Mouse (Mus musculus): ENCODE measurements at regions not wholly inside any gene's neighbourhood (a gene's known extent, or its start where the extent isn't known, plus 50 kb on each side); places are given as distances from the start of the nearest gene placed in this dataset.
"Not testable (repeated sequence)": the region's sequence is repeated elsewhere in the genome, so short reads cannot be mapped to it uniquely, and the experiment has no call there.

DNA sequence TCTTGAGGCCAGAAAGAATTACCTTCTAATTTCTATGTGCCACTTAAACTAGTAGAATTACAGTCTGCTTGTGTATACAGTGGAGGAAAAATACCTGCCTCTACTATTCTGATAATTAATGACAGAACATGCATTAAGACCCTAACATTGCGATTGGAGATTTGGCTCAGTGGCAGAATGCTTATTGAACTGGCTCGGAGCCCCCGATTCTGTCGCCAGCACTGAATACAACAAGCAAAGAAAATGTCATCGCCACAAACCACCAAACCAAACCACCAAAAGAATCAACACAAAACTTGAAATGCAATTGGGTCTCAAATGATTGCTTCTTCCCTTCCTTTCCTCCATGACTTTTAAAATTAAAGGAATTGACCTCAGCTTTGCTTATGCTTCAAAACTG, 122.9 kb upstream of the Emcn start:
- DNase-seq (ENCODE audit: low spot score), result no peak

DNA sequence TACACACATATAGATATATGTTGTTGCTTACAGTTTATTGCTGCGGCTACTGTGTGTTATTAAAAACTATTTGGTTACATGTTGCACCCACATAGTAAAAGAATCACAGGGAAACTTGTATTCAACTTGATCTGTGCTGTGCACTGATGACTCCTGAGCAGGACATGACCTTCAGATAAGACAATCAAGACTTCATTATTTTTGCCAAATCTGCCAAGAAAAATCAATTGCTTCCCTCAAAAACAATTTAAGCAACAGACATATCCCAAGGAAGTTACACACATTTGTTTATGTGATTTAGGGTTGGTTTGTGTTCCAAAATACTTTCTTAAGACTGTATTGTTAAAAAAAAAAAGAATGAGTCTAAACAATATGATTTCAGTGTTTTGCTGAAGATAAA, 114.7 kb upstream of the Emcn start:
- no peak for DNase-seq (ENCODE audit: low spot score)

DNA sequence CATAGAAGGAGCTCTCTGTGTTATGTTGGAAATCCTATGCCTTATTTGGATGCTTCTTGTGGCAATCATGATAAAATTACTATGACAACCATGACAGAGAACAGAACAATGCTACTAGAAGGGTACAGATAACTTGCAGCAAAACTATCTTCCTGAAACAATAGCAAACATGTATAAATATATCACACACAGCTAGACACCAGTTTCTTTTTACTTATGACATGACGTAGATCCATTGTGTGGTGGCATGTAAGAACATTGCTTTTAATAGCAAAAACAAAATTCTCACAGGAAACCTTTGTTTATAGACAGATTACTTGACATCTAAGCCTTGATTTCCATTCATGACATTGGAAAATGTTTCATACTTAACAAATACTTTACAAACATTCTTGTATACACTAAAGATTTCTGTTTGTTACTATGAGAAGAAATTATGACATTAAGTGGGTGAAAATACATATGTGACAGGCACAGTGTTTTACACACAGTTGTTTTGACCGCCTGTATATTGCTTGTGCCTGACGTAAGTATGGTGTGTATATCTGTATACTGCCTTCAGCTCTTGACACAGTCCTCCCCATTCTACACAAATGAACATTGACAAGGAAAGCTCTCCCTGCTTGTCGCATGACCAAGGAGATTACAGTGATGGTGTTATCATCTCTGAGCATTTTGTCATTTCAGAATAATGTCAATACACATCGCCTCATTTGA, 113.6 kb upstream of the Emcn start:
- DNase-seq (ENCODE audit: low spot score), result no peak

DNA sequence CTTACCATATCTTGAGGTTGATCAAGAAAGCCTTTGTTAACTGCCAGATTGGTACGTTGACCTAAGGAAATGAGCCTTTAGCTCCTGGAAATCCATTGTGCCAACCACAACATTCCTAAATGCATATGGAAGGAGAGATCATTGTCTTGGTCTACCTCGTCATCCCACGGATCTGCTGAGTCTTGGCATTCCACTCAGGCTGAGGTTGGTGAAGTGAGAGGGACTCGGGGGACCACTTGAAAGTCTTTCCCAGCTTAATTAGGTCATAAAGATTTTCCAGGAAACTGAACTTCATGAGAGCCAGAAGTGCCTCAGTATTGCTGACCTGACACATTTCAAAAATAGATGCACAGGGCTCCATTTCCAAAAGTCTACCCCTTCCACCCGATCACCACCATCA, 112.5 kb upstream of the Emcn start:
- no peak for DNase-seq (ENCODE audit: low spot score)

DNA sequence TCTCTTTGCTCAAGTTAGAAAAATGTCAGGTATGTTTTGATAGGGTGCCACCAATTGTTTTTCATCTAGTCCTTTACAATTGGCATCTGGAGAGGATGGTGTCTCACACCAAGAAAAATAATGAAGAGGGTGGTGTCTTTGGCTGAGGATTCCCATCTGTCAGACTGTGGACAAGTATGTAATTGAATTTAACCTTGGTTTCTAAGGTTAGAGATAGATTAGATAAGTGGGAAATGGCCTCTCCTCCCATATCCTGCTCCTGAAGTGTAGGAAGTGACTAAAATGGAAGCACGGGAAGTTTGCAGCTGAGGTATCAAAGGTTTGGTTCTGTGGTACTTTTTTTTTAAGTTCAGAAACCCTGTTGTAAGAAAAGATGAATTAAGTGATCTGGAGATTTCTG, 98.0 kb upstream of the Emcn start:
- DNase-seq (ENCODE audit: low spot score), result no peak

DNA sequence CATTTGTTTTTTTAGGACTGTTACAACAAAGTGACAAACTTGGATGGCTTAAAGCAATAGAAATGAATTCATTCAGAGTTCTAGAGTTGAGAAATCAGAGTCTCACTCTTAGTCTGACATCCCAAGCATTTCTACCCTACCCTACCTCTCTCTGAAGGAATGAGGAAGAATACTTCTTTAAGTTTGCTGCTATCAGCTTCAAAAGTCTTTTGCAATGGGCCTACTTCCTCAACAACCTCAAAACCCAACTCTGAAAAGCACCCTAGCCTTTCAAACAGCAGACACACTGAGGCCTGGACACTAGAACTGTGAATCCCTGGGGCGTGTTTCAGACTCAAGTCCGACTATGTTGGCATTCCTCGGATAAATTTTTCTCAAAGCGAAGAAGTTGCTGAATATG, 77.0 kb upstream of the Emcn start:
- DNase-seq (ENCODE audit: low spot score), result no peak

DNA sequence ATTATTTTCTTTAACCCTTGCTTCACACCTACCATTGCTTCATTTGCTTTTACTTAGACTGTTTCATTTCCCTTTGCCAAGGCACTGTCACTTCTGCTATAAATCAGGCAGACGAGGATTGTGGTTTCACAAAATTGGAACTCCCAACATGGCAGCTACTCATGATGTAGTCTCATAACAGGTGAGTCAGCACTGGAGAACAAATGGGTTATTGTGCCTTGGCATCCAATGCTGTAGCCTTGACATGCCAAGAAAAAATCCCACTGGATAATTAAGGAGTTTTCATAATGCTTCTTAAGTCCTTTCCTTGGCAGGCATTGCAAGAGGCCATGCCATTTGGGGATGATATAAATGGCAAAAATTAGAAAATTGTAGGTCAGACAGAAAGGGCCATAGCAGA, 73.1 kb upstream of the Emcn start:
- no peak for DNase-seq (ENCODE audit: low spot score)

DNA sequence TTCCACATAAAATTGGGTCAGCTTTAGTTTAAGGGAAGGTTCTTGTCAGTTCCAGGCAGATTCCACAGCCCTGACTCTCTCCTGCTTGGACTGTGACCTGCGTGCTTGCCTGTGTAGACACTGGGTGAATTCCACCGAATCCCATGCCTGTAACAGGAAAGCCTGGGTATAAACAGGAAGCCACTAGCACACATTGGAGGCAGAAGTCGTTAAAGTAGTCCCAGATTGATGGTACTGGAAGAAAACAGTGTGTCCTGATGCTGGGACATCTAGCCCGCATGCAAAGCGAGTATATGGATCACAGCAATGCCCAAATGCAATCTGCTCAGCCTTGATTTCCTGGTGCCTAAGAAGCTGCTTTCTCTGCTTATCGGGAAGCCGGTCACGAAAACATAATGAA, 65.4 kb upstream of the Emcn start:
- no peak for DNase-seq (ENCODE audit: low spot score)

DNA sequence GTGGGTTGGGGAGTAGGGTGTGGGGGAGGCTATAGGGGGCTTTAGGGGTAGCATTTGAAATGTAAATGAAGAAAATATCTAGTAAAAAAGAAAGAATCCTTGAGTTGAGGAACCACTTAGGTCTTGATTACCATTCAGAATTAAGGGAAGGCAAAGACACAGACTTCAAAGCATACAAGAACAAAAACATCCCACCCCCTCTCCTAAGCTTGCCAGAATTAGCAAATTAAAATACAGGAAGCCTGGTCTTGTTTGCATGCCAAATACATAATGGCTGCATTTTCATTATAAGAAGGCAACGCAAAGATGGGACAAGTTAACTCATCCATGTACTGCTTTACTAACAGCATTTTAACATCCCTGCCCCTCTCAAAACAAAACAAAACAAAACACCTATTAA, 61.6 kb upstream of the Emcn start:
- DNase-seq (ENCODE audit: low spot score), result no peak

DNA sequence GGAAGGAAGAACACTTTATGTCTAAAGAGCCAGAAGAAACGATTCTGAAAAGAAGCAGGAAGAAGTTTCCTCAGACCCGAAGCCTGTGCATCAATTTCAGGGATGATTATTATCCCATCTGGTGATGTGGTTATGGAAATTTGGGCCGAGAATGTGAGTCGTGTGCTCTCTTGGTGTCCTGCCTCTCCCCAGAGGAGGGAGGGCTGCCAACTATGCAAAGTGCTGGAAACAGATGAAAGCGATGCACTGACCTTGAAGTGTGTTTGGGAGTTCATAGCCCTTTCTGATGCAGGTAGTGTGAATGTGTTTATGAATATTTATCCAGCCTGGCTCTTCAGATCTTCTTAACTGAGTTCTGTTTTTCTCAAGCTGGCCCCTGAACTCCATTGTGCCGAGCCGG, 59.8 kb upstream of the Emcn start:
- no peak for DNase-seq (ENCODE audit: low spot score)

DNA sequence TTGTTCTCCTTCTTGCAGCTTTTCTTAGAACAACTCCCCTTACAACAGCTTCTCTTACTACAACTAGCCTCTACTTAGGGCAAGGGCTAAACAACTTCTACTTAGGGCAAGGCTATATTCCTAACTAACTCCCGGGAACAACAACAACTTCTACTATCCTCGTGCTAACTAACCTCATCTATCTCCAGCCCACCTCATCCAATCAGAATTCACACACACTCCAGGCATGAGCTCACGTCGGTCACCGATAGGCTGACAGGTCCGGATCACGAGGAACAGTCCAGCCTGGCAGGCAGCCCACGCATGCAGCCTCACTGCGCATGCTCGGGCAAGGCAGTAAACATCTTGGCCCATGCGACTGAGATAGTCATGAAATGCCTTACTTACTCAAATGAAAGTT, 53.3 kb upstream of the Emcn start:
- not testable (repeated sequence) for DNase-seq (ENCODE audit: low spot score)

DNA sequence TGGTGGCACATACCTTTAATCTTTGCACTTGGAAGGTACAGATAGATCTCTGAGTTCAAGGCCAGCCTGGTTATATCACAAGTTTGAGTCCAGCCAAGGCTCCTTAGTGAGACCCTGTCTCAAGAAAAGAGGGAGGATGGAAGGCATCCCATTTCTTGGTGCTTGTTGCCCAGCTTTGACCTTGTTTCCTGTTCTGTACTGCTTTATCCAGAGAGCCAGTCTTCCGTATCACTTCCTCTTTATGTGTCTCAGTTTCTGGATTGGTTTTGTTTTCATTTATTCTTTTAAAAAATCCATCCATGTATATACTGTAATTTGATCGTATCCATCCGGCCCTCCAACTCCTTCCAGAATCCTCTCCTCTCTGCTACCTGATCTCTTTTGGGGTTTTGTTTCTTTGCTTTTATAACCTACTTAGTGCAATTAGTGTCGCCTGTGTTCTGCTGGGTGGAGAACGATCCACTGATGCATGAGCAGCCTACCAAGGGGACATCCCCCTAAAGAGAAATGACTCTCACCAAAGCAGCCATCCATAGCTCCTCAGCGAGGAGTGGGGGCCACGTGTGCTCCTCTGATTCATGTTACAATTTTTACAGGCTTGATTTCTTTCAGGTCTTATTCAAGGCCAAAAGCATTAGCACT, 52.4 kb upstream of the Emcn start:
- DNase-seq (ENCODE audit: low spot score), result no peak

DNA sequence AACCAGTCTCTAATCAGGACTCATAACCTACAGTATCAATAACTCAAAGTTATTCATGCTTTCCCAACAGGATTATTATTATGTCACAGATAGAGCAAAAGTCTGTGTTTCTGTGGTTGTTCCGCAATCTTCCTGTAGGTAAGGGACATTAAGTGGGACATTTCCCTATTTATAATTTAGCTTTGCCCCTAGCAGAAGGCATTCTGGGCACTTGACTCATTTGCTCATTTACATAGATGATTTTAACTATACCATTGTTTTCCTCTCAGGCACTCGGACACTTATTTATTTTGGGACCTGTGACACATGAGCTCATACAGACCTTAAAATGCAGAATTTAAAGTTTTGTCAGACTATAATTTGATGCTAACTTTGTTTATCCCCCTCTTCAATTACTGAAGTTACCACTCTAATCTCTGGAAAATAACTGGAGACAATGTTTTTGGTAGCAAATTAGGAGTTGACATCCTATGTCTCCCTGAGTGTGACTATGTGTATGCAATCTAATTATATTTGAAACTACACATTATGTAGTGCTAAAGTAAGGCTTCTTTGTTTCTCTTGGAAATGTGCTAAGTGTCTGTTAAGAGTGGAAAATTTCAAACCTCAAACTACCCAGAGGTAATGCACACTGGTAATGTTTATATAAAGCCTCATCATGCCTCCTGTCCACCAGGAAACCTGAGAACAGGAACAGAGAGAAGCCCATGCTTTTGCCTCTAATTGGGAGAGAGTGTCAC, 51.8 kb upstream of the Emcn start:
- no peak for DNase-seq (ENCODE audit: low spot score)

DNA sequence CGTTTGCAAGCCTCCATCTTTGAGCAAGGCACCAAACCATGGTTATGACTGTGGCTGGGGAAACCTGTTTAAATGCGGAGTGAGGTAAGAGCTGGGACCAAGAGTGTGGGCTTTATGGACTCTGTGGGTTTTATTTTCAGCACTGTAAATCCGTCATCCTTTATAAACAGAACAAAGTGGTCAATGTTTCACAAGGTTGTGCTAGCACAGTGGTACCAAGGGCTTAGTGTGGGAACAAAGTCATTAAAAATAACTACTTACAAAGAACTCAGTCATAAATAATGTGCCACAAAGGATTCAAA, 51.2 kb upstream of the Emcn start:
- DNase-seq (ENCODE audit: low spot score), result no peak
